ENCODE assay signal across 8 mouse cellular contexts in genomic region chr5:92309681-92310511, GRCm38 (mm10). TPM values are rescaled to one million over a fixed set of nuclear protein-coding genes. Genes with fewer than 3 reads are reported as not detected.
DNase-seq lines count a peak whose midpoint lies in the region; ATAC-seq and TF ChIP-seq lines count a peak whose summit lies in the region.

Sdad1 (minus strand) TSS chr5:92310479.

- peak; percentile 96 for DNase-seq in ES-CJ7 (ENCODE audit: low read depth, low spot score)
- peak; percentile 89 for DNase-seq in cerebellum, adult 11 months
- peak; percentile 84 for DNase-seq in heart, postnatal 25 days (ENCODE audit: low spot score)
- DNase-seq in layer of hippocampus, adult 18-20 months (ENCODE audit: low spot score in 2 of 2), result peak; percentile 93 to 98
- DNase-seq in lung, adult 2 months, result peak; percentile 87
- DNase-seq in thymus, adult 18-20 months, result peak; percentile 86 to 90

- H3K9me3 ChIP-seq in forebrain, embryonic 15.5 days, result no peaks in the 10 kb centered on the region

- H3K4me2 ChIP-seq in forebrain, embryonic 15.5 days (replicated peaks), result peak within 1 kb of the TSS; percentile 53

- H3K4me1 ChIP-seq in forebrain, embryonic 15.5 days, result peaks cover 14% of the 10 kb centered on the region
- H3K4me1 ChIP-seq in lung, adult 2 months (ENCODE audit: control insufficient read depth, insufficient read depth, low read length), result peaks cover 4% of the 10 kb centered on the region

- WGBS in forebrain, embryonic 15.5 days, result 3% methylated on average over 41 of the region's 41 CpGs
- 2% methylated on average over 41 of the region's 41 CpGs for WGBS in lung, adult 2 months

- peak; percentile 62 for TF ChIP-seq CTCF in lung, adult 2 months (IDR thresholded peaks at IDR 0.05; ENCODE audit: insufficient read depth, low read length)

- H3K27me3 ChIP-seq in forebrain, embryonic 15.5 days, result no peaks in the 10 kb centered on the region

- H3K9ac ChIP-seq in forebrain, embryonic 15.5 days (replicated peaks), result peak within 1 kb of the TSS; percentile 67

- TF ChIP-seq POLR2A in lung, adult 2 months (IDR thresholded peaks at IDR 0.05; ENCODE audit: borderline replicate concordance, extremely low read depth, low read depth, low read length), result 0 out of 2 replicates have a peak, but pooled peaks have one; percentile 40

- H3K36me3 ChIP-seq in forebrain, embryonic 15.5 days, result peaks cover 8% of the 10 kb centered on the region; the same call in 1 of the 2 replicates

- H3K4me3 ChIP-seq in forebrain, embryonic 15.5 days, result peak within 1 kb of the TSS; percentile 75
- peak within 1 kb of the TSS; percentile 94 for H3K4me3 ChIP-seq in lung, adult 2 months (replicated peaks; ENCODE audit: extremely low read depth, low read depth, low read length)

- H3K27ac ChIP-seq in forebrain, embryonic 15.5 days (replicated peaks), result 0 out of 2 replicates have a peak within 1 kb of the TSS, but pooled peaks have one; percentile 50

- intact Hi-C loops in heart, postnatal 25 days (cut with DNase I), result loop anchor here (10.0 kb wide), 1 partner anchor 195 kb away; the partner anchor contains the start of gene Scarb2

- ATAC-seq in forebrain, embryonic 15.5 days (replicated peaks), result peak; percentile 96
- ATAC-seq in neutrophil, adult 5-6 weeks (ENCODE audit: extremely low read depth, insufficient number of reproducible peaks, low FRiP score, poor library complexity, severe bottlenecking), result peak; percentile 95

RNA-seq across cellular contexts. Expression of gene Sdad1, which starts in this region (rescaled TPM):
- polyA plus RNA-seq in forebrain, embryonic 15.5 days (2015; fragmentation: Nextera tagmentation; extraction: Ambion mirVana), result 31.1 and 32.3 TPM in 2 replicates
- total RNA-seq in heart, postnatal 25 days (2021), result 10 to 100 TPM; 11.2 to 12.3 TPM
- 10 to 100 TPM; 20.3 to 21.5 TPM for total RNA-seq in layer of hippocampus, adult 18-20 months (2021)
- 5.5 and 7.1 TPM in 2 replicates for polyA plus RNA-seq in lung, adult 2 months (2012; rRNA removed)
- 41.9 and 50.0 TPM in 2 replicates for total RNA-seq in neutrophil, adult 5-6 weeks (2017)

Comparison
In these comparisons a context has a peak if more than half of its experiments do, and no peak if none do; other contexts are left out.
1. Peak in every context shown above with its lines: DNase-seq, ATAC-seq, H3K4me3 ChIP-seq and H3K27ac ChIP-seq.